Mouse (Mus musculus) bone marrow, adult 2 months (tissue): ENCODE results near the gene 1700011M02Rik. TPM values are rescaled to one million over a fixed set of nuclear protein-coding genes. Genes with fewer than 3 reads are reported as not detected.
"Not testable (repeated sequence)": the region's sequence is repeated elsewhere in the genome, so short reads cannot be mapped to it uniquely, and the experiment has no call there.

Source experiments
- H3K27ac ChIP-seq: fragments of 200-500 bp; 2 replicates; pipeline ENCODE4 v1.5.1; 2012; ENCODE audit warnings: low read depth, mild to moderate bottlenecking, control low read depth, inconsistent platforms, low read length; ENCODE audit not compliant: control insufficient read depth, poor library complexity, insufficient read depth
- H3K4me1 ChIP-seq: fragments of 200-500 bp; 2 replicates; pipeline ENCODE4 v1.6.1; 2011; ENCODE audit warnings: low read length; ENCODE audit not compliant: control insufficient read depth, insufficient read depth
- H3K4me3 ChIP-seq: fragments of 200-500 bp; replicated peaks from 2 replicates; pipeline ENCODE3; 2011; ENCODE audit warnings: mild to moderate bottlenecking, low read depth, low read length, control low read depth; ENCODE audit not compliant: control insufficient read depth
- CTCF ChIP-seq: fragments of 200-500 bp; IDR thresholded peaks from 2 replicates; pipeline ENCODE4 v1.5.1; 2011; ENCODE audit warnings: low read length, control low read depth; ENCODE audit not compliant: control insufficient read depth, insufficient read depth
- POLR2A ChIP-seq: fragments of 200-500 bp; IDR thresholded peaks from 2 replicates; pipeline ENCODE4 v1.6.1; 2011; ENCODE audit warnings: low read depth, mild to moderate bottlenecking, control low read depth, low read length, borderline replicate concordance; ENCODE audit not compliant: control insufficient read depth
- WGBS: fragments of 180-500 bp; shearing (Covaris S2); methylation state at CpG from one replicate; pipeline ENCODE4 v1.1.7; 2018; 5-methylcytosine and 5-hydroxymethylcytosine counted together
- polyA plus RNA-seq: library from polyadenylated mRNA; stranded (reverse); fragments of >200 nt; gene quantifications from 2 replicates; pipeline ENCODE4 v1.2.4, GENCODE M21; 2011; ENCODE audit warnings: low replicate concordance; ENCODE audit not compliant: missing spikeins, insufficient read depth, insufficient read length

Gene 1700011M02Rik
- polyA plus RNA-seq = not detected in 2 replicates

GRCm38 (mm10) chrX:102908587-102908986 is at the start of gene 1700011M02Rik, which contains the start of gene Dmrtc1a:
TSS of gene 1700011M02Rik (plus strand) at chrX:102908905.
TSS of gene Dmrtc1a (minus strand) at chrX:102908687.
- H3K27ac ChIP-seq, H3K4me3 ChIP-seq, H3K4me1 ChIP-seq: not testable (repeated sequence)
- 73% methylated on average over 6 of the region's 9 CpGs for WGBS

DNA sequence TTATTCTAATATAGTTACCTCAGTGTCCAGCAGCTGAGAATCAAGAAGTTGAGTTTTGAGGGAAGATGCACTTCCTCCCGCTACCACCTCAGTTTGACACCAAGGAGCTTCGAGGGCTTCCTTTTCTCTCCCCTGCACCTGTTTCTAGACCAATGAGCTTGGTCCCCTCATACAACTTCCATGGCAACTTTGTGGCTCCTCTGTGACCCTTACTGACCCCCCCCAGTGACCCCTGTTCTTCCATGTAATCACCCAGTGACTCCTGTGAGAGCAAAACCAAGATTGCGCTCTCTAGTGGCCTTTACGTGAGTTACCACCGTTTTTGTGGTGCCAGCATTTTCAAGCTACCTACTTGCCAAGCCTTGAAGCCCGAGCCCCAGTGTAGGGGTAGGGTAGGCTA is 40.8 kb upstream of the 1700011M02Rik start, which contains the start of gene 1700031F05Rik:
TSS of gene 1700031F05Rik (minus strand) at position 101 of the 400 bp plus-strand sequence.
- WGBS = 76% methylated on average over 6 of the region's 6 CpGs
- Histone ChIP-seq H3K27ac (no peak within 1 kb of the TSS), H3K4me3 (no peak within 1 kb of the TSS), H3K4me1 (no peaks in the 10 kb centered on the region)
- TF ChIP-seq CTCF (no peak), POLR2A (no peak)

DNA sequence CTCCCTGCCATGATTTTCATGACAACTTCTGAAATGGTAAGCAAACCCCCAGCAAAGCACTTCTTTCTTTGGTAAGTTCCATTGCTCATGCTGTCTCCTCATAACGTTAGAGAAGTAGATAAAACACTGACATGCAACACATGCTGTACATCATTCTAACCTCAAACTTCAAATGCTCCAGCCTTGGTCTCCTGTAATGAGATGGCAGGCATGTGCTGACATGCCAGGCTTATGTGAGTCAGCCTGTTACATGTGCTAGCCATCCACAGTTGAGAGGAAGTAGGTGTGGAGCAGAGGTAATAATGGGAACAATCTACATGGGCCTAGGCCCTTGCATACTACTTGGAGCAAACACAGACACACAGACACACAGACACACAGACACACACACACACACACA is 6.1 kb downstream of the 1700011M02Rik start:
- H3K4me1 ChIP-seq, H3K4me3 ChIP-seq, H3K27ac ChIP-seq: not testable (repeated sequence)
- WGBS = 63% methylated on average over 1 of the region's 1 CpGs

GRCm38 (mm10) chrX:102926707-102927106 is 18.0 kb downstream of the 1700011M02Rik start:
- H3K4me1 ChIP-seq, H3K4me3 ChIP-seq, H3K27ac ChIP-seq: not testable (repeated sequence)
- WGBS = 18% methylated on average over 4 of the region's 4 CpGs

DNA sequence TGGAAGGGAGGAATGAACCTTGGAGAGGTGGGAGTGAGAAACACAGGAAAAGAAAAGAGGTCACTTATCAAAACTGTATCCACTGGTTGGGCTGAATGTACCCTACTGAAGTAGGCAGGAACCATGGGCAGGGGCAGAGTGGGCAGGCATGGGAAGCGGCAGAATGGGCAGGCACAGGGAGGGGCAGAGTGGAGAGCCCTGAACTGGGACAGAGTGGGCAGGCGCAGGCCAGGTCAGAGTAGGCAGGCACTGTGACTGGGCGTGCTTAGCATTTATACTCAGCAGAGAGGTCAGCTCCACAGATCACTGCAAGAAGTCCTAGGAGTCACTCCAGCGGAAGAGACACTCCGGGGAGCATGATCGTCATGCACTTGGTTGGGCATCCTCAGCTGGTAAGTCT is 19.4 kb downstream of the 1700011M02Rik start, which contains the start of gene 1700018G05Rik:
TSS of gene 1700018G05Rik (plus strand) at position 301 of the 400 bp plus-strand sequence.
- WGBS = 89% methylated on average over 6 of the region's 6 CpGs
- H3K4me3 ChIP-seq, H3K4me1 ChIP-seq, H3K27ac ChIP-seq: not testable (repeated sequence)

DNA sequence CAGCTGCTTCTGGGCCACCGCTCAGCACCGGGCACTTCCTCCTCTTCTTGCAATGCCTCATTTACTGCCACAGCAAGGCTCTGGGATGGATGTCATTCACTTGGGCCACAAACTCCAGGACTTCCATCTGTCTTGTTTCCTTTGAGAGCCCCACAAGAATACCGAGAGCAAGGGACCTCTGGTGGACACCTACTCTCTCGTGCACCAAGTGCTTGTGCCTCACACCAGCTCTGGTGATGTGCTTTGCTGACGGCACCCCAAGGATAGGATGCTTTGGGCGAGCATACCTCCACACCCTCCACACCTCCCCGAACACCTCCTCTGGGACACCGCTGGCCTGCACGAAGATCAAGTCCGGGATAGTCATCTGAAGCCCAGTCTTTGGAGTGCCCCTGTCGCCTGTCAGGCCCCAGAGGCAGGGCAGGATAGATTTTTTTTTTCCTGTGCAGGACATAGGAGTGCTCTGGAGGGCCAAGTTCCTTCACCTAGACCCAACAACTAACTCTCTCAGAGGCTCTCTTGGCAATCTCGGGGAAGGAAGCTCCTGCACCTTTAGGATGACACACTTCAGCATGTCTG is 24.4 kb downstream of the 1700011M02Rik start:
- no peak overlapping the region for H3K27ac ChIP-seq
- TF ChIP-seq CTCF (no peak), POLR2A (no peak)
- no peaks in the 10 kb centered on the region for H3K4me1 ChIP-seq
- H3K4me3 ChIP-seq = no peak overlapping the region
- WGBS = 46% methylated on average over 12 of the region's 12 CpGs

DNA sequence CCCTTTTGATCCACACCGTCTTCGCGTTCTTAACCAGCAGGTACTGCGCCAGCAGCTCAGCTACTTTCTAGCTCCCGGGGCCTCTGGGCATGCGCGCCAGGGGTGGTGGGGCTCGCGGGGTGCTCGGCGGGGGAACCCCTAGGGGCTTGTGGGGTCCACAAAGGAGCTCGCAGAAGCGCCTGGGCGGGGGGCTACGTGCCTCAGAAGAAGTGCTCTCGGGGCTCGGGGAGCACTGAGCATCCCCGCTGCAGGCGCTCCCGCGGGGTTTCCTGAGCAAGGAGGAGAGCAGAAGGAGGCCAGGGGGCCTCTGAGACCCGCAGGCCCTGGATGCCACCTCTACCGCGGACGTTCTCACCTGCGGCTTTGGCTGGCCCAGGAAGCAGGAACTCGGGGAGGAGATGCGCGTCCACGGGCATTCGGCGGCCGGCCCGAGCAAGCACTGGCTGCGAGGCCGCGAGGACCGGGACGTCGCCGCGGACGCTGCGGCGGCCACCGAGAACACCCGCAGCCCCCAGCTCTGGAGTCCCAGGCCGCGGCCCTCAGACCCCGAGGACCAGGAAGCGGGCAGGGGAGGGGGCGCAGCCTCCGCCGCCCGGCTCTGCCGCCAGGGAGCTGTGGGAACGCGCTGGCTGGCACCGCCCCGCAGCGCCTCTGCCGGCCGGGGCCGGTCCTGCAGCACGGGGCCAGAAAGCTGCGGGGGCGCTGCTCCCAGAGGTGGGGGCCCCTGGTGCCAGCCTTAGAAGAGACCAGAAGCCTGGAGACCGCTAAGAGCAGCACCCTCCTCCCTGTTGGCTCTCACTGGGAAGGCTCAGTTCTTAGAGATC is 25.1 kb downstream of the 1700011M02Rik start:
- TF ChIP-seq POLR2A = no peak
- peak; percentile 23; the same call in 1 of the 2 replicates for TF ChIP-seq CTCF

DNA sequence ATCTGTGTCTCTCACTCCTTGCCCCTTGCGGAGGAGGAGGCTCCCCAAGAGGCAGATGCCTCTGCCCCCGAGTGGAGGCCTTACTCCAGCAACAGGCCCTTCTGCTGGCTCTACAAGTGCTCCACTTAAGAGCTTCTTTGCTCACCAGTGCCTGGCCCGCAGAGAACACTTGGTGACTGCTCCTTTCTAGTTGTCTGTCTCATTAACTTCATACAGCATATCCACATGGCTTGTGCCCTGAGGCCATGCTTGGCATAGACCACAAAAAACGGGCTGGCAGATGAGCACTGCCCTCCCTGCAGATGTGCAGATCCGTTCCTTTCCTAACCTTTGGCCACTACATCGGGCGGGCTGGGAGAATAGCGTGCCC is 25.7 kb downstream of the 1700011M02Rik start:
- TF ChIP-seq CTCF (no peak), POLR2A (no peak)
- no peaks in the 10 kb centered on the region for H3K4me1 ChIP-seq
- WGBS = 70% methylated on average over 8 of the region's 8 CpGs
- no peak overlapping the region for H3K27ac ChIP-seq
- H3K4me3 ChIP-seq = no peak overlapping the region

More for the DNA sequence above, 25.1 kb downstream of the 1700011M02Rik start:
- WGBS = 25% methylated on average over 57 of the region's 68 CpGs
- Histone ChIP-seq H3K27ac (no peak overlapping the region), H3K4me1 (no peaks in the 10 kb centered on the region), H3K4me3 (no peak overlapping the region)

- Histone ChIP-seq H3K4me1 (no peaks in the 10 kb centered on the region), H3K27ac (no peak overlapping the region), H3K4me3 (no peak overlapping the region)
- TF ChIP-seq POLR2A (no peak), CTCF (no peak)
- WGBS = 49% methylated on average over 5 of the region's 5 CpGs
Observed at GRCm38 (mm10) chrX:102936743-102937142, 28.0 kb downstream of the 1700011M02Rik start.

GRCm38 (mm10) chrX:102950136-102950535 is 41.4 kb downstream of the 1700011M02Rik start:
- 79% methylated on average over 11 of the region's 11 CpGs for WGBS
- not testable (repeated sequence) for H3K27ac ChIP-seq, H3K4me3 ChIP-seq, H3K4me1 ChIP-seq
